Mouse (Mus musculus) hindbrain, postnatal 0 days (tissue): ENCODE results near the gene Kif24. TPM values are rescaled to one million over a fixed set of nuclear protein-coding genes. Genes with fewer than 3 reads are reported as not detected.

Experiments
- ATAC-seq: fragments of 200-750 bp; cut with Nextera tagmentation; 2 replicates; pipeline ENCODE4 v1.8.0; 2017; ENCODE audit warnings: mild to moderate bottlenecking, moderate TSS enrichment, moderate library complexity
- DNase-seq: peaks from one replicate; pipeline ENCODE4 v3.0.0-alpha.2; 2015; ENCODE audit warnings: low spot score
- H3K27ac ChIP-seq: fragments of 300-500 bp; sonication (generic); 2 replicates; pipeline ENCODE4 v1.5.1; 2014; ENCODE audit warnings: mild to moderate bottlenecking
- H3K27me3 ChIP-seq: fragments of 300-500 bp; sonication (generic); 2 replicates; pipeline ENCODE4 v1.6.1; 2014; ENCODE audit warnings: low read length, mixed read lengths; ENCODE audit not compliant: insufficient read depth
- H3K36me3 ChIP-seq: fragments of 300-500 bp; sonication (generic); 2 replicates; pipeline ENCODE4 v1.6.1; 2014; ENCODE audit warnings: low read length, mixed read lengths; ENCODE audit not compliant: insufficient read depth
- H3K4me1 ChIP-seq: fragments of 300-500 bp; sonication (generic); 2 replicates; pipeline ENCODE4 v1.6.1; 2014; ENCODE audit warnings: antibody characterized with exemption, low read length, mixed read lengths; ENCODE audit not compliant: insufficient read depth
- H3K4me2 ChIP-seq: fragments of 300-500 bp; sonication (generic); 2 replicates; pipeline ENCODE4 v1.6.1; 2014; ENCODE audit warnings: low read depth, mild to moderate bottlenecking, low read length, moderate library complexity, mixed read lengths
- H3K4me3 ChIP-seq: fragments of 300-500 bp; sonication (generic); 2 replicates; pipeline ENCODE4 v1.5.1; 2014; ENCODE audit warnings: low read length
- H3K9ac ChIP-seq: fragments of 300-500 bp; sonication (generic); replicated peaks from 2 replicates; pipeline ENCODE4 v1.6.1; 2014; ENCODE audit warnings: mild to moderate bottlenecking, low read length, moderate library complexity, mixed read lengths
- H3K9me3 ChIP-seq: fragments of 300-500 bp; sonication (generic); 2 replicates; pipeline ENCODE4 v1.6.1; 2016; ENCODE audit warnings: low read length, mixed read lengths
- CTCF ChIP-seq: IDR thresholded peaks from 2 replicates; pipeline ENCODE4 v1.5.1; 2016; ENCODE audit warnings: antibody characterized with exemption, control low read depth, low read depth
- WGBS: fragments of 180-500 bp; shearing (Covaris S2); extraction: QIAGEN DNeasy Blood & Tissue Kit; methylation state at CpG from one replicate; pipeline ENCODE4 v1.1.7; 2014; 5-methylcytosine and 5-hydroxymethylcytosine counted together
- polyA plus RNA-seq: library from polyadenylated mRNA; unstranded; fragments of >200 nt; fragmentation: Nextera tagmentation; extraction: Ambion mirVana; gene quantifications from 2 replicates; pipeline ENCODE4 v1.2.1, GENCODE M21; 2015
- total RNA-seq: library from RNA; depleted of rRNA; stranded (reverse); fragments of >200 nt; gene quantifications from 2 replicates; pipeline ENCODE4 v1.2.3, GENCODE M21; 2014

Kif24 gene
- total and polyA plus RNA-seq, 2 experiments from 2014 or later: 2.3 to 4.2 TPM

DNA sequence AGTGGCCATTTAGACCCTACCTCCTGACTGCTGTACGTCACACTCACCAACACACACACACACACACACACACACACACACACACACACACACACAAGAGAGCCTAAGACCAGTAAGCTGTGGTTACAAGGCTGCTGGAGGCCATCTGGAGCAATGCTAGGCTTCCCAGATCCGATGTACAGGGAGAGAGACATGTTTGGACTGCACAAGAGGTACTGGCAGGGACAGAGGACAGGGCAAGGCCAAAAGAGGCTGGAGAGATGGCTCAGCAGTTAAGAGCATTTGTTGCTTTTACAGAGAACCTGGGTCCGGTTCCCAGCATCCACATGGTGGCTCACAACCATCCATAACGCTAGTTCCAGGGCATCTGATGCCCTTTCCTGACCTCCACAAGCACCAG is 30.4 kb upstream of the Kif24 start:
- peak overlapping the region; percentile 55 for H3K27ac ChIP-seq
- ATAC-seq: no peak
- 70% methylated on average over 4 of the region's 4 CpGs for WGBS

DNA sequence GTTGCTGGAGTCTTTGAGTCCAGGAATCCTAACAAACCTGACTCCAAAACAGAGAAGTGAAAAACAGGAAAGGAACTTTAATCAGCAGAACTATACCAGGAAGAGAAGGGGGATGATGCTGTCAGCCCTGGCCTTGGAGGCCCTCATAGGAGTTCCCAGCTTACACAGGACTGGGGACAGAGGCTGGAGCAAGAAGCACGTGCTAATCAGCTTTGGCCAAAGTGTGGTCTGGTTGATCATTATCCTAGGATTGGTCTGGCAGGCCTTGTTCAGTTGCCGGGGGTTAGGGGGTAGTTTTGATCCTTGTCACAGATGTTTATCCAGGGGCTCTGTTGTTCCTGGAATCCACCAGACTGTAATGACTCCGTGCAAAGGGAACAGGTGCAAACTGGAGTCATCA is 29.7 kb upstream of the Kif24 start:
- no peaks in the 10 kb centered on the region for H3K36me3 ChIP-seq
- peaks cover 11% of the 10 kb centered on the region; the same call in 1 of the 2 replicates for H3K4me1 ChIP-seq
- H3K9me3 ChIP-seq: no peaks in the 10 kb centered on the region
- 44% methylated on average over 3 of the region's 3 CpGs for WGBS
- H3K4me3 ChIP-seq: no peak overlapping the region
- H3K9ac ChIP-seq: no peak overlapping the region
- H3K27me3 ChIP-seq: peaks cover 8% of the 10 kb centered on the region; the same call in 1 of the 2 replicates
- ATAC-seq (no peak), DNase-seq (no peak)
- TF ChIP-seq CTCF: no peak
- no peak overlapping the region for H3K27ac ChIP-seq
- no peak overlapping the region for H3K4me2 ChIP-seq

More for the DNA sequence above, 30.4 kb upstream of the Kif24 start:
- Histone ChIP-seq H3K36me3 (no peaks in the 10 kb centered on the region), H3K9me3 (no peaks in the 10 kb centered on the region), H3K4me1 (peaks cover 11% of the 10 kb centered on the region; the same call in 1 of the 2 replicates), H3K9ac (no peak overlapping the region), H3K4me3 (no peak overlapping the region), H3K4me2 (no peak overlapping the region), H3K27me3 (peaks cover 8% of the 10 kb centered on the region; the same call in 1 of the 2 replicates)
- no peak for DNase-seq
- no peak for TF ChIP-seq CTCF

DNA sequence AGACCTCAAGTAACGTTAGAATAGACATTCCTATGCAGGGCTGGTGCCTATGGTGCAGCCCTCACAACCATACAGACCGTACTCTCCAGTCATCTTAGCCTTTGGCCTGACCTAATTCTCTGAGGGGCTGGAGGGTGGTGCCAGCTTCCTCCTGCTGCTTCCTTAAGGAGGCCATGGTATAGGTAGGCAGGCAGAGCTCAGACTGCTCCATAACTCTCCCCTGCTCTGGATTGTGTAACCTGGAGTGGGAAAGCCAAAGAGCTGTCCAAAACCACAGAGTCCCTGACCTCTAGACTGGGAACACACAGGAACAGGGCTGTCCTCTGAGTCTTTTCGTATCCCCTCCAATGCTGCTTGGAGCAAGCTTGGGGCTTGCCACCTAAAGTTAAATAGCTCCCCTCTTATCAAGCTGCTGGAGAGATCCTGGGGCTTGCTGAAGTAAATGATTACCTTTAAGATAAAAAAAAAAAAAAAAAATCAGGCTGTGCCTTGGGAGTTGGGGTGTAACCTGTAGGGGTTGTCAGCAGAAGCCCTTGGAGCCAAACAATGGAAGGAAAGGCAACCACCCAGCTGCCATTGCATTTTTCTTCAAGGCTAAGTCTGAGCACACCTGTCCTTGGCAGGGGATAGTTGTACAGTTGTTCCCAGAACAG is 28.9 kb upstream of the Kif24 start:
- no peak for TF ChIP-seq CTCF
- H3K4me3 ChIP-seq: no peak overlapping the region
- no peak overlapping the region for H3K4me2 ChIP-seq
- H3K9ac ChIP-seq: no peak overlapping the region
- WGBS: 73% methylated on average over 3 of the region's 3 CpGs
- H3K9me3 ChIP-seq: no peaks in the 10 kb centered on the region
- peaks cover 8% of the 10 kb centered on the region; the same call in 1 of the 2 replicates for H3K4me1 ChIP-seq
- H3K27me3 ChIP-seq: peaks cover 7% of the 10 kb centered on the region; the same call in 1 of the 2 replicates
- ATAC-seq (no peak), DNase-seq (no peak)
- no peak overlapping the region for H3K27ac ChIP-seq
- H3K36me3 ChIP-seq: no peaks in the 10 kb centered on the region

DNA sequence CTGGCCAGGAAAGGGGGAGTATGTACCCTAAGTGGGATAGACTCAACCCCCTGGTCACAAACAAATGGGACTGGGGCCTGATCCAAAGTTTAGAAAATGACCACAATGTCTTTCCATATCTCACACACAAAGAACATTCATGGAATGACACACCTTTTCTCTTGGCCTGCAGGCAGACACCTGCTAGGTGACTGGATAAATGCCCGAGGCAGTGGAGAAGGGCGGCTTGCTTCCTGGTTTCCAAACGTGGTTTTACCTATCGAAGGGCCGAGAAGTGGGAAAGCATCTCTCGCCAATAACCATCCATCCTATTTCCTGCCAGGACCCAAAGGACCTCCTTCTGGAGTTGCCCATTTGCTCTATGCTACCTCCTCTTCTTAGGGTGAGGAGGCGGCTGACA is 28.3 kb upstream of the Kif24 start:
- no peak overlapping the region for H3K9ac ChIP-seq
- no peak overlapping the region for H3K4me3 ChIP-seq
- H3K27me3 ChIP-seq: peaks cover 5% of the 10 kb centered on the region; the same call in 1 of the 2 replicates
- 0 out of 2 replicates have a peak, but pooled peaks cover 2% of the 10 kb centered on the region for H3K4me1 ChIP-seq
- ATAC-seq (no peak), DNase-seq (no peak)
- TF ChIP-seq CTCF: no peak
- WGBS: 85% methylated on average over 7 of the region's 7 CpGs
- H3K36me3 ChIP-seq: no peaks in the 10 kb centered on the region
- H3K27ac ChIP-seq: no peak overlapping the region
- no peaks in the 10 kb centered on the region for H3K9me3 ChIP-seq
- no peak overlapping the region for H3K4me2 ChIP-seq

DNA sequence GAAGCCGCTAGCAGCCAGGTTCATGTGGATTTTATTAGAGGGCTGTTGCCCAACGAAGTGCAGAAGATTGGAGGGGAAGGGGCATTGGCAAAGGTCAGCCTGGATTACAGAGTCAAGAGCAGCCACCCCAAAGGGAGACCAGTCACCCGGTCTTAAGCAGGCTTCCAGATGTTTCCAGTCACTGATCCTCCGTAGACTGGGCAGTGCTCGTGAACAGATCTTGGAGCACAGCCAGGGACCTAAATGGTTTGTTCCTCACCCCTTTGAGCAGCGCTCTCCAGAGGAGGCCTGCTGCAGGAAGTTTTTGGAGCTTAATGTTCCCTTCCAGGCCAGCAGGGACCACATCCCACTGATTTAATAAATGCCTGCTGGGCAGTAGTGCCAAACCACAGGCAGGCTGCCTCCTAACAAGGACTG is 16.9 kb upstream of the Kif24 start:
- DNase-seq: peak; percentile 47
- Histone ChIP-seq H3K4me2 (no peak overlapping the region), H3K9me3 (no peaks in the 10 kb centered on the region), H3K27me3 (no peaks in the 10 kb centered on the region), H3K4me1 (no peaks in the 10 kb centered on the region; the same call in 1 of the 2 replicates), H3K36me3 (0 out of 2 replicates have a peak, but pooled peaks cover 6% of the 10 kb centered on the region), H3K4me3 (no peak overlapping the region), H3K9ac (no peak overlapping the region), H3K27ac (peak overlapping the region; percentile 58)
- peak; percentile 51; the same call in 1 of the 2 replicates for ATAC-seq
- no peak for TF ChIP-seq CTCF
- WGBS: 34% methylated on average over 6 of the region's 6 CpGs

DNA sequence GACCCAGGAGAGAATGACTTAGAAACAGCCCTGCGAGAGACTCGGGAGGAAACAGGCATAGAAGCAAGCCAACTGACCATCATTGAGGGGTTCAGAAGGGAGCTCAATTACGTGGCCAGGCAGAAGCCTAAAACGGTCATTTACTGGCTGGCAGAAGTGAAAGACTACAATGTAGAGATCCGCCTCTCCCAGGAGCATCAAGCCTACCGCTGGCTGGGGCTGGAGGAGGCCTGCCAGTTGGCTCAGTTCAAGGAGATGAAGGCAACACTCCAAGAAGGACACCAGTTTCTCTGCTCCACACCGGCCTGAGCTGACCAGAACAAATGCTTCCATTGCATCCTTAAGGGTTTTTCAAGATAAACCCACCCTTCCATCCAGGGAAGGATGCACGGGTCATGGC is 15.6 kb upstream of the Kif24 start:
- Histone ChIP-seq H3K4me2 (no peak overlapping the region), H3K36me3 (0 out of 2 replicates have a peak, but pooled peaks cover 6% of the 10 kb centered on the region), H3K4me3 (no peak overlapping the region), H3K9me3 (no peaks in the 10 kb centered on the region), H3K4me1 (no peaks in the 10 kb centered on the region; the same call in 1 of the 2 replicates), H3K27ac (peak overlapping the region; percentile 69), H3K9ac (no peak overlapping the region), H3K27me3 (no peaks in the 10 kb centered on the region)
- no peak for TF ChIP-seq CTCF
- WGBS: 57% methylated on average over 8 of the region's 8 CpGs
- ATAC-seq: peak; percentile 79; the same call in 1 of the 2 replicates
- DNase-seq: peak; percentile 59

DNA sequence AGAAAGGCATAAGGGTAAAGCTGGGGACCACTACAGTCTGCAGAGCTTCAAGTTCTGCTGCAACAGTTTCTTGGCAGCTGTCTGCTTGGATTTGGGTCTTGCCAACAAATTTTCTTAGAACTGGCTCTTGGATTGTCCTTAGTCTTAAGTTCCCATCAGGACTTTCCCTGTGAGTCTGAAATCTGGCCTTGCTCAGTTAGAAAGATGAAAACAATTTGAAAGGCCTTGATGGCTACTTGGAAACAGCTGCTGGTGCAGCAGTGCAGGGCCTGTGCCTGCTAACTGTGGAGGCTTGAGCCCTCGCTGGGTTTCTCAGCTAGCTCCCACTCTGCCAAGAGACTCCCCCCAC is 14.7 kb upstream of the Kif24 start:
- TF ChIP-seq CTCF: no peak
- ATAC-seq (no peak), DNase-seq (no peak)
- H3K36me3 ChIP-seq: 0 out of 2 replicates have a peak, but pooled peaks cover 6% of the 10 kb centered on the region
- H3K9ac ChIP-seq: no peak overlapping the region
- no peaks in the 10 kb centered on the region; the same call in 1 of the 2 replicates for H3K4me1 ChIP-seq
- no peaks in the 10 kb centered on the region for H3K27me3 ChIP-seq
- no peak overlapping the region for H3K4me3 ChIP-seq
- WGBS: 50% methylated on average over 1 of the region's 1 CpGs
- H3K9me3 ChIP-seq: no peaks in the 10 kb centered on the region
- H3K27ac ChIP-seq: peak overlapping the region; percentile 69
- H3K4me2 ChIP-seq: no peak overlapping the region
